Mouse (Mus musculus) heart, postnatal 36 days (tissue): ENCODE results near the gene Mylk3. TPM values are rescaled to one million over a fixed set of nuclear protein-coding genes. Genes with fewer than 3 reads are reported as not detected.
A peak's percentile ranks its signal among the peaks of the same experiment; 100 is the strongest.

ENCODE experiments used
- DNase-seq, 2 experiments: peaks; one replicate each; pipeline ENCODE4 v3.0.0; 2021 to 2022
- intact Hi-C: fragments of 180-260 bp; cut with DNase I; formaldehyde crosslinking; loops from one replicate; pipeline ENCODE4 v1.15.1; 2025
- total RNA-seq, 2 experiments: library from RNA; stranded (reverse); gene quantifications; 2 replicates each; pipeline ENCODE4 v1.2.3; 2021

Gene Mylk3
- total RNA-seq, 2 experiments from 2014 or later = 418 to 460 TPM

DNA sequence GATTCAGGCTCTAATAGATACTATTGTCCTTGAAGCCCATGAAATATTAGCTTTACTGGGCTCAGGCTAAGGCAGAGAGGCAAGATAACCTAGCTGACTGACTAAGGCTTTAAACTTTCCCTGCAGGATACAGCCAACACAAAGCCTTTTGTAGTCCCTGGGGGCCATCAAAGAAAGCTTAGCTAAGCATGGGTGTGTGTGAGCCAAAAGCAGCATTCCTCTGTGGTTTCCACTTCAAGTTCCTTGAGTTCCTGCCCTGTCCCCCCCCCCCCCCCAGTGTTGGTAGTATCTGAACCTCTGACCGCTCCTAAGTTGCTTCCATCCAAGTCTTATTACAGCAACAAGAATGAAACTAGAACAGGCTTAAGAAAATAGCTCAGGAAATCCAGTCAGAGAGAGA lies 56.6 kb downstream of the Mylk3 start:
- intact Hi-C loops = no loop called here

DNA sequence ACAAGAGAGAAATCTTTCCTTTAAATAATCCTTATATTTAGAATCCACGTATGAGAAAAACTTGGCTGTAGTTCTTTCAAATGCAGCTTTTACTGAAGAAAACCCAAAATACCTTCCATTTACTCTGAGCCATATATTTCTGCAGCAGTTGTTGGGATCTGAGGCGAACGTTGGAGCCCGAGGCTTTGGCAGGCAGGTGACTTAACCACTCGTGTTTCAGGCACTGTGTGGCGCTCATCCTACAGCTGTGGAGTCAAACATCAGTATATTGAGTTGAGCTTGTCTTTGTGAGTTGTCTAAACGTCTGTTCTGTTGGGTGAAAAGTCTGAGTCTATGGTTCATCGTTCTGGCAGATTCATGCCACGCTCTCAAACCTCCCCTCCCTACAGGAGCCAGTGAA lies 59.1 kb downstream of the Mylk3 start:
- DNase-seq = no peak
- intact Hi-C loops = no loop called here

More for the DNA sequence above, 56.6 kb downstream of the Mylk3 start:
- no peak for DNase-seq

DNA sequence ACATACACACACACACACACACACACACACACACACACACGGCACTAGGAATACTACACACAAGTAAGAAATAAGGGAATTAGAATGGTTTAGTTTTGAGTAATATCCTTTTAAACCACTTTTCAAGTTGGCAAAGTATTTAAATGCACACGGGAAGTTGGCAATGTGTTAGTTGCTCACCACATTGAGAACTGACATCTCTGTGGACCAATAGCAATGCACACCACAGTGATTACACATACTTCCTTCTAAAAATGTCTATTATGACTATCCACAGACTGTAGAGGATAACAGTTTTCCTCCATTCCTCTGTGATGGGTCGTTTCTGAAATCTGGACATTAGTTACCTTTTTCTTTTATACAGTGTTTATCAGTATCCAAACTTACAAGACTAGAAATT lies 63.1 kb downstream of the Mylk3 start:
- DNase-seq = no peak
- intact Hi-C loops = no loop called here

DNA sequence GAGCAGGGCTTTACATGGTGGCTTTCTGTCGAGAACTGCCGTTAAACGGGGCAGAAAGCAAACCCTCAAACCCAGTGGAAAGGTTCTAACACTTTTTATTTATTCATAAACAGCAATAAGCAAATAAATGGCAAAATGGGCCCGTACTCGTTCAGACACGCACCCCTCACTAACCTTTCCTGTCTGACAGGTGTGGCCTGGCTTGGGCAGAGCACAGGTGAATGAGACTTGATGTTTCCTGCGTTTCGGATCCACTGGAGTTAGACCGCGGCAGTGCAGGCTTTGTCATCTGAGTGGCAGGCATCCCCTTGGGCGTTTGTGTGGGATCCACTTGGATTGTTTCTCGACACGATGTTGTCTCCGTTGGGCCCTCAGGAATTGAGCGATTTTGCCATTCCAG lies 64.2 kb downstream of the Mylk3 start:
- DNase-seq = no peak
- intact Hi-C loops = no loop called here

DNA sequence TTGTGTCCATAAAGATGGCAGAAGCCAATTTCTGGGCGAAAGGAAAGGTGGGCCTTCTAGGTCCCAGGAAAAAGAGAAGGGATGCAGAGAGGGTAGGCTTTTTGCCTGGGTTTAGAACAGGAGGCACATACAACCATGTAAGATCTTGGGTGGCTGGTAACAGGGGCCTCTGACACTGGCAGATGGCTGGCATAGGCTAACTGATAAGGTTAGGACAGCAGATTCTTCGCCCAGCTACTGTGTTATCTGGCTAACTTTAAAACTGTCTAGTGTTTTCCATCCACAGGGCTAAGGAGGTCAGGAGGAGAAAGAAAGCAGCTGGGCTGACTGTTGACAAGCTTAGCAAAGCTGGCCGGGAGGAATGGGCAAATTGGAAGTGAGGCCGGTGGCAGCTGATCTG lies 67.6 kb downstream of the Mylk3 start:
- DNase-seq = peak in 1 of 2 experiments; percentile 14
- intact Hi-C loops = loop anchor here (10.0 kb wide), 1 partner anchor 206 kb away; no protein-coding TSS in a partner anchor

DNA sequence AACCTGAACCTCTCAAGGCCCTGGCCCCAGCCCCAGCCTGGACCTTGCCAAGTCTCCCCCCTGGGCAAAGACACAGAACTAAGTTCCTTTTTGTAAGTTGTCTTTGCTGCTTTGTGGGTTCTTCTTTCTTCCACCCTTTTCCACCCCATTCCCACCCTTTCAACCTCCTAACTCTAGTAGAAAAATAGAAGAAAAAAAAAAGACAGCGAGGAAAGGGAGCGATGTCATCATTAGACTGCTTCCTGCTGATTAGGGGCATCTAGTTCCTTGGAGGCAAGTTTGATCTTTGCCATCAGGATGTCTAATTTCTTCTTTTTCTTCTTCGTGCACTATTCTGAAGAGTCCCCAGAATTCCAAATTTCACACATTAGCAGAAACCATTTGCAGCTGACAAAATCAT lies 73.1 kb downstream of the Mylk3 start:
- intact Hi-C loops = loop anchor here (5.0 to 10.0 kb wide), 2 partner anchors 212 to 354 kb away; no protein-coding TSS in a partner anchor
- no peak for DNase-seq

DNA sequence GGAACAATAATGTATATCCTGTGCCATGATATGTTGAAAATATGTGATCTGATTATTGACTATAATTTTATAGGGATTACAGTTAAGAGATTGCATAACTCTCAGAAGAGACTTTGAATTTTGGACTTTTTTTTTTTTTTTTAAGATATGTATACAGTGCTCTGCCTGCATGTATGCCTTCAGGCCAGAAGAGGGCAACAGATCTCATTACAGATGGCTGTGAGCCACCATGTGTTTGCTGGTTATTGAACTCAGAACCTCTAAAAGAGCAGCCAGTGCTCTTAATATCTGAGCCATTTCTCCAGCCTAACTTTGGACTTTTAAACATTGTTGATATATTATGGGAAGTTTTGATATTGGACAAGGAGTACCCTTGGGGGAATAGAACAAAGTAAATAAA lies 74.4 kb downstream of the Mylk3 start:
- no peak for DNase-seq
- intact Hi-C loops = loop anchor here (1.0 to 10.0 kb wide), 4 partner anchors 85 to 356 kb away; no protein-coding TSS in a partner anchor

DNA sequence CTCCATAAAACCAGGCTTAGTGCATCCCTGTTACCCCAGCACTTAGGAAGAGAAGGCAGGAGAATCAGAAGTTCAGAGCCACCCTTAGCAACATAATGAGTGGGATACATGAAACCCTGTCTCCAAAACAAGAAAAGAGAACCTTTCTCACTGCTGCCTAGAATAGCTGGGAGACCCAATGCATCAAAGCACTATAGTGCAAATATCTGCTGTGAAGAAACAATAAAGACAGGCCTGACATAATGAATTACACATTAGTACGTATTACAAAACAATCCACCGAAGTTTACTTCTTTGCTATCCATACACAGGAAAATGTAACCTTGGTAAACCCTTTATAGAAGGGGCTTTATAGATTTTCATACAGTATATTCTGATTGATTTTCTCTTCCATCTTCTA lies 77.6 kb downstream of the Mylk3 start:
- intact Hi-C loops = no loop called here
- DNase-seq = no peak

DNA sequence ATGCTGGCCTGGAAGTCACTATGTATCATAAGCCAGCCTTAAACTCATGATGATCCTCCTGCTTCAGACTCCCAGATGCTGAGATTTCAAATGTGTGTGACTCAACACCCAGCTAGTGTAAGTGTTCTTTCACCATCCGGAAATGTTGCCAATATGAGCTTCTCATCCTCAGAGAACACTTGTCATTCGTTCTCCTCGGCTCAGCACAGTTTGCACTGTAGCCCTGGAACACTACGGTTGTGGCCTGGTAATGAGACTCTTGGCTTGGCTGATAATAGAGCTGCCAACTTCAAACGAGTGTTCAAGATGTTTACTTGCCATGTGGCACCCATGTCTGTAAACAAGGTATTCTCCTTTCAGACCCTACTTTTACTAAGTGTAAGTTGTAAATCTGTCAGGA lies 82.6 kb downstream of the Mylk3 start:
- no peak for DNase-seq
- intact Hi-C loops = no loop called here

DNA sequence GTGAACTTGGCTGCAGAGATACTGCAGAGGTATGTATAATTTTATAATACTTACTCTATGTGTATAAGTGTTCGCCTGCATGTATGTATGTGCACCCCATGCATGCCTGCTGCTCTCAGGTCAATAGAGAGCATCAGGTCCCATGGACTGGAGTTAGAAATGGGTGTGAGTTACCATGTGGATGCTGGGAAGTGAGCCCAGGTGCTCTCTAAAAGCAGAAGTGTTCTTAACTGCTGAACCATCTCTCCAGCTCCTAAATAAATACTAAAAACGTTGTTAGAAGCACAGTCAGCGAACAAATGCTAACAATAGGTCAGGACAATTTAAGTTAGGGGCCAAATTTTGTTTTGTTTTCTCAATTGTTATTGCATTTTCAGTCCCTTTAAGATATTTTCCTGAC lies 83.2 kb downstream of the Mylk3 start:
- intact Hi-C loops = no loop called here
- DNase-seq = no peak

DNA sequence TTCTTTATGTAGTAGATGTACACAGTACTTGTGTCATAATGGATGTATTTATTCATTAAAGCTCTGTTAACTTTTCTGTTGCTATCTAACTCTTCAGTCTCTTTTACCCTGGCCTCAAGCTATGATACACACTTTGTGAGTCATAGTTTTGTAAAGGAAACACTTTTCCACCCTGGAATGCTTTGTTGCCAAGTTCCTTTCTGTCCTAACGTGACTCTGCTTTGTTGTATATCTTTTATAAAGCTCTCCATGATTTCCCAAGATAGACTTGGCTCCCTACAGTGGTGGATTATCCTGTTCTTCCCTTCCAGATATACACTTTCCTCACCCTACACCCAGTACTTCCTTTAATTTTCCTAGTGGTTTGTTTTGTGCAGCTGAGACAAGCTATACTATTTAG lies 84.2 kb downstream of the Mylk3 start:
- no peak for DNase-seq
- intact Hi-C loops = no loop called here

DNA sequence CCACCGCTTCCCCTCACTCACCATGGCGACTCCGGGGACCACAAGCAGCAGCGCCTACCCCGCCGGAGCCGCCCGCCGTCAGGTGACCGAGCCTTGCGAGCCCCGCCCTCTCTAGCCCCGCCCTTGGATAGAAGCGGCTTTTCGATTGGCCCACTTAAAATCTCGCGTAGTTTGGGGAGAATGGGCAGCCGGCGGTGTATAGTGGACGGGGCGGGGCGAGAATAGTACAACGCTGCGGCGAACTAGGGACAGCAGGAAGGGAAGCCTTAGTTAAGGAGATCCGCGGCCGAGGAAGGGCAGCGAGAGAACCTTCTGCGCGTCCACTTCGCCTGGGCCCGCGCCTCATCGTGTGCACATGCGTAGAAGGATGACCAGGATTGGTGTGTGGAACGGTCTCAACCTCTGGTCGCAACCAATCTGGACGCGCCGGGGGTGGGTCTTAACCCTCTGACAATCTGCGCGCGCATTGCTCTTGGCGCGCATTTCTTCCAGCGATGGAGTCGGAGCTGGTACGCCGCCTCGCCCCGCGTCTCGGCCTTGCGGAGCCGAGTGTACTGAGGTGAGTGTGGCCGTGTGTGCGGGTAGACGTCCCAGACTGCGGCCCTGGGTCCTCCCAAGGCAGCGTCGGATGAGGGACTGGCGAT lies 86.6 kb downstream of the Mylk3 start, which contains the start of the genes Orc6 and Vps35:
Orc6 (plus strand) TSS at position 199 of the 644 bp plus-strand sequence.
Vps35 (minus strand) TSS at position 369 of the 644 bp plus-strand sequence.
- intact Hi-C loops = loop anchor here (10.0 kb wide), 1 partner anchor 215 kb away; the partner anchor contains the start of genes Man2b1, Wdr83 and Wdr83os
- peak; percentile 95 for DNase-seq

DNA sequence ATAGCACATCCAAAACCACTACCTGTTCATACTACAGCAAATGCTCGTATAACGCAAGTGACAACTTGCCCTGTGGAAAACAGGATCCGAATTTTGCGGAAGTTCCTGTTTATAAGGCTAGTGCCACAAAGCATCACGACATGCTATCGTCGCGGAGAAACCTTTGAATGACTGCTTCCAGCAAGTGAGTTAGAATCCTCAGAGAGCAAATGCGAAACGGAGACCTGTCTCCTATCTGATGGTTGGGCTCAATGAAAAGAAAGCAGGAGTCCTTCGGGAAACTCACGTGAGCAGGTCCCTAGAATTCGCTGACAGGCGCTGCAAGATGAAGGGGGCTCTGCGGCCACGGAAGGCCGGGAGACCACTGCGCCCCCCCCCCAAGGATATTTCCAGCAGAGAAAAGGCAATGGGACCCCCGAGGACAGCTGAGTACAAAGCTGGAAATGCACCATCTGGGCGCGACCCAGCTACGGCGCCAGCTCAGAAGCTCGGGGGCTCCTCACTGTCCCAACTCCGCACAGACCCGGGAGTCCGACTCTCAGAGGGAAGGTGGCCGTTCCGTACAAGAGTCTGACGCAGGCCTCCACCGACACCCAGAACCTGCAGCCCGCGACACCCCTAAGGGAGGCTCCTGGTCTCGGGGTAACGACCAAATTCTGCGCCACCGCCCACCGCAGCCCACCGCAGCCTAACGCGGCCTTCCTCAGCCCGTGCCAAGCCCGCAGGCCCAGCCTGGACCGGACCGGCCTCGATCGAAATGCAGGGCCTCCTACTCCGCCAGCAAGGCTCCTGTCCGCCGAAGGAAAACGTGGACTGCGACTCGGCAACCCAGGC lies 87.3 kb downstream of the Mylk3 start:
- intact Hi-C loops = loop anchor here (10.0 kb wide), 1 partner anchor 214 kb away; the partner anchor contains the start of genes Man2b1, Wdr83 and Wdr83os
- peak in 1 of 2 experiments; percentile 8 for DNase-seq

DNA sequence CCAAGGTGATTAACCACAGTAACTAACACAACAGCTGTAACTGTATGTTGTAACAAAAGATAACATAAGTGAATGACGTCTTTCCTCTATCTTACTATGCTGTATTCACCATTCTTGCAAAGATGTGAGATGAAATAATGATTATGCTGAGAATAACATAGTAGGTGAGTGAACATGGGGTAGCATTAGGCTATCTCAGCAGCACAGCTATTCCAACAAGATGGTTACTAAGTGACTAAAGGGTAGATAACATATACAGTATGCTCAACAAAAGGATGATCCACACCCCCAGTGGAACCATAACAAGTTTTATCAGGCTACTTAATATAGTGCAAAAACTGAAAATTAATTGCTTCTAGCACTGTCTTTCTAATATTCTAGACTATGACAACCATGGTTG lies 99.3 kb downstream of the Mylk3 start:
- intact Hi-C loops = no loop called here

More for the DNA sequence above, 99.3 kb downstream of the Mylk3 start:
- no peak for DNase-seq

Other genes with a start within 250 kb of the Mylk3 start
- gene Cks1brt, start 234.4 kb downstream of the Mylk3 start, total RNA-seq = not detected
- not detected for gene Olfr371, start 160.4 kb downstream of the Mylk3 start, total RNA-seq
- gene Orc6, start 86.7 kb downstream of the Mylk3 start, total RNA-seq = 1 to 10 TPM; 5.8 to 8.2 TPM
- 10 to 100 TPM; 70.7 to 71.1 TPM for gene Vps35, start 86.5 kb downstream of the Mylk3 start, total RNA-seq
- gene 4921524J17Rik, start 46.5 kb upstream of the Mylk3 start, total RNA-seq = 10 to 100 TPM; 19.7 to 20.9 TPM
- 10 to 100 TPM; 37.8 to 41.5 TPM for gene Gpt2, start 106.2 kb upstream of the Mylk3 start, total RNA-seq
- gene Dnaja2, start 169.0 kb upstream of the Mylk3 start, total RNA-seq = 100 to 1,000 TPM; 256 to 272 TPM